Mouse (Mus musculus): Measurements from ENCODE around the gene Klc4.

GRCm38 (mm10) chr17:46623819-46624557, 21.8 kb downstream of the Klc4 start:
- no peak for TF ChIP-seq ZNF384 (IDR thresholded peaks at IDR 0.05; ENCODE audit: low read depth, low read length)
- TF ChIP-seq MAFK (IDR thresholded peaks at IDR 0.05; ENCODE audit: insufficient read depth, low read depth, low read length) = no peak

Data from ES-E14 (cell line).